Mouse (Mus musculus) effector memory CD4-positive, alpha-beta T cell, adult 7 months (primary cell): ENCODE data around the gene Ccnh. TPM values are rescaled to one million over a fixed set of nuclear protein-coding genes. Genes with fewer than 3 reads are reported as not detected.

Experiments
- polyA plus RNA-seq: library from polyadenylated mRNA; unstranded; fragments of 100-300 nt; shearing (Covaris generic); gene quantifications from one replicate; pipeline ENCODE4 v1.2.1, GENCODE M21; 2017

Gene Ccnh
- polyA plus RNA-seq: 44.7 TPM

DNA sequence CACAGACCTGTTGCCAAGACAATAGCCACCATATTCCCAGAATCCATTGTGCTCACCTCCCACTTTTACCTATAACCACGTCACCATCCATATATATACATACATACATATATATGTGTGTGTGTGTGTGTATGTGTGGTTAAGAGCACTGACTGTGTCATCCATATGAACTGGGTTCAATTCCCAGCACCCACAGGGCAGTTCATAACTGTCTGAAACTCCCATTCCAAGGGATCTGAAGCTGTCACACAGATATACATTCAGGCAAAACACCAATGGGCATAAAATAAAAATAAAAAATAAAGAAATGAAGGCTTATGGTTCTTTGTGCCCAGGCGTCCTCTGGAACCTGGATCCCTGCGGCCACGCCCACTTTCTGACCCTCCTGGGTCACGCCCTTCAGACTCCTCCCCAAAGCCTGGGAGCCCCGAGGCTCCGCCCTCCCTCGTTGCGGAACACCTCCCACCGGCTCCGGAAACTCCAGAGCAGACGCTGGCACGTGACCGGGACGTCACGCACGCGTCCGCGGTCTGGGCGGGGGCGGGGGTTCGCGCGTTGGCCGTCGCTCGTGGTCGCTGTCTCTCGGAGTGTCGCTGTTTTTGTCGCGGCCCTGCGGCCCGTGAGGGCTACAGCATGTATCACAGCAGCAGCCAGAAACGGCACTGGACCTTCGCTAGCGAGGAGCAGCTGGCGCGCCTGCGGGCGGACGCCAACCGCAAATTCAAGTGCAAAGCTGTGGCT, at the start of gene Ccnh:
TSS of gene Ccnh (plus strand) at position 506 of the 741 bp plus-strand sequence.

Other genes with a start within 250 kb of the Ccnh start
- gene Rasa1, start 99.7 kb downstream of the Ccnh start, polyA plus RNA-seq: 42.0 TPM